Mouse (Mus musculus) CH12.LX (cell line): ENCODE data around the gene Plekhg3. TPM values are rescaled to one million over a fixed set of nuclear protein-coding genes. Genes with fewer than 3 reads are reported as not detected.

Source experiments
- DNase-seq: peaks from one replicate; pipeline ENCODE4 v3.0.0-alpha.2; 2013; ENCODE audit errors: extremely low read depth
- H3K27ac ChIP-seq: 2 replicates; pipeline ENCODE4 v1.5.1; 2012; ENCODE audit warnings: low read depth, mild to moderate bottlenecking, control low read depth, moderate library complexity; ENCODE audit not compliant: insufficient read depth
- H3K27me3 ChIP-seq: replicated peaks from 2 replicates; pipeline ENCODE3; 2012; ENCODE audit warnings: inconsistent platforms
- H3K36me3 ChIP-seq, 2 experiments: replicated peaks in 1 of 2; 2 replicates each; pipeline versions ENCODE3 to v1.6.1; 2012; ENCODE audit warnings: inconsistent platforms in 1 of 2, low read length in 1 of 2, mild to moderate bottlenecking in 1 of 2, mixed read lengths in 1 of 2, moderate library complexity in 1 of 2; ENCODE audit not compliant: control insufficient read depth in 1 of 2, insufficient read depth in 1 of 2
- H3K4me1 ChIP-seq, 2 experiments: 2 replicates each; pipeline ENCODE4 v1.6.1; 2012; ENCODE audit warnings: inconsistent platforms in 1 of 2, moderate library complexity in 1 of 2; ENCODE audit not compliant: insufficient read depth in 2 of 2, control insufficient read depth in 1 of 2
- H3K4me2 ChIP-seq: 2 replicates; pipeline ENCODE4 v1.6.1; 2012; ENCODE audit warnings: low read depth, mild to moderate bottlenecking, control low read depth; ENCODE audit not compliant: poor library complexity, insufficient read depth, severe bottlenecking
- H3K4me3 ChIP-seq, 3 experiments: fragments of 150-350 bp in 1 of 3; sonication (generic) in 1 of 3; replicated peaks in 1 of 3; 2 replicates each; pipeline versions ENCODE3 to v1.5.1; 2011 to 2012; ENCODE audit warnings: low read depth in 2 of 3, low read length in 2 of 3, mild to moderate bottlenecking in 2 of 3, moderate library complexity in 2 of 3, control low read depth in 1 of 3, improper control_type of control experiment in 1 of 3, inconsistent platforms in 1 of 3, mixed read lengths in 1 of 3; ENCODE audit not compliant: poor library complexity in 1 of 3
- H3K79me2 ChIP-seq: replicated peaks from 2 replicates; pipeline ENCODE4 v1.6.1; 2012; ENCODE audit warnings: mild to moderate bottlenecking, moderate library complexity; ENCODE audit not compliant: control insufficient read depth, poor library complexity, insufficient read depth, severe bottlenecking; ENCODE audit errors: extremely low read depth
- H3K9ac ChIP-seq: 2 replicates; pipeline ENCODE4 v1.6.1; 2012; ENCODE audit warnings: low read depth, mild to moderate bottlenecking, control low read depth, moderate library complexity; ENCODE audit not compliant: insufficient read depth
- H3K9me3 ChIP-seq: replicated peaks from 2 replicates; pipeline ENCODE3; 2012; ENCODE audit warnings: low read length, inconsistent platforms, mixed read lengths
- BHLHE40 ChIP-seq: IDR thresholded peaks from 2 replicates; pipeline ENCODE4 v1.6.1; 2011; ENCODE audit warnings: mild to moderate bottlenecking, low read depth, low read length, improper control_type of control experiment
- CHD1 ChIP-seq: IDR thresholded peaks from 2 replicates; pipeline ENCODE4 v1.6.1; 2012; ENCODE audit warnings: low read depth, low read length, improper control_type of control experiment, inconsistent platforms
- CTCF ChIP-seq, 2 experiments: IDR thresholded peaks in 1 of 2; conservative IDR thresholded peaks in 1 of 2; 2 replicates each; pipeline ENCODE4 v1.5.1; 2011 to 2012; ENCODE audit warnings: low read depth in 2 of 2, low read length in 2 of 2, improper control_type of control experiment in 1 of 2, inconsistent platforms in 1 of 2, mild to moderate bottlenecking in 1 of 2, moderate library complexity in 1 of 2
- EP300 ChIP-seq: IDR thresholded peaks from 2 replicates; pipeline ENCODE4 v1.6.1; 2011; ENCODE audit warnings: low read length, improper control_type of control experiment
- ETS1 ChIP-seq: conservative IDR thresholded peaks from 2 replicates; pipeline ENCODE4 v1.6.1; 2012; ENCODE audit warnings: low read depth, mild to moderate bottlenecking, inconsistent platforms, low read length, improper control_type of control experiment, moderate library complexity
- GABPA ChIP-seq: IDR thresholded peaks from 2 replicates; pipeline ENCODE4 v1.6.1; 2012; ENCODE audit warnings: low read depth, low read length, improper control_type of control experiment, inconsistent platforms; ENCODE audit not compliant: insufficient replicate concordance
- JUN ChIP-seq: IDR thresholded peaks from 2 replicates; pipeline ENCODE4 v1.6.1; 2011; ENCODE audit warnings: low read depth, mild to moderate bottlenecking, low read length, improper control_type of control experiment, moderate library complexity; ENCODE audit not compliant: insufficient read depth
- JUND ChIP-seq: conservative IDR thresholded peaks from 2 replicates; pipeline ENCODE4 v1.6.1; 2011; ENCODE audit warnings: low read depth, low read length, improper control_type of control experiment
- MAZ ChIP-seq: IDR thresholded peaks from 2 replicates; pipeline ENCODE4 v1.6.1; 2012; ENCODE audit warnings: low read depth, mild to moderate bottlenecking, inconsistent platforms, low read length, improper control_type of control experiment, moderate library complexity
- RAD21 ChIP-seq: IDR thresholded peaks from 2 replicates; pipeline ENCODE4 v1.6.1; 2011; ENCODE audit warnings: low read depth, mild to moderate bottlenecking, low read length, improper control_type of control experiment, moderate library complexity
- RCOR1 ChIP-seq: conservative IDR thresholded peaks from 2 replicates; pipeline ENCODE4 v1.6.1; 2012; ENCODE audit warnings: low read depth, mild to moderate bottlenecking, inconsistent platforms, low read length, improper control_type of control experiment
- SIN3A ChIP-seq: IDR thresholded peaks from 2 replicates; pipeline ENCODE4 v1.6.1; 2012; ENCODE audit warnings: low read length, improper control_type of control experiment, inconsistent platforms
- SMC3 ChIP-seq: IDR thresholded peaks from 2 replicates; pipeline ENCODE4 v1.6.1; 2011; ENCODE audit warnings: low read depth, low read length, improper control_type of control experiment
- TBP ChIP-seq: conservative IDR thresholded peaks from 2 replicates; pipeline ENCODE4 v1.6.1; 2011; ENCODE audit warnings: low read depth, low read length, improper control_type of control experiment
- UBTF ChIP-seq: IDR thresholded peaks from 2 replicates; pipeline ENCODE4 v1.6.1; 2012; ENCODE audit warnings: low read depth, mild to moderate bottlenecking, inconsistent platforms, low read length, improper control_type of control experiment, moderate library complexity
- USF1 ChIP-seq: IDR thresholded peaks from 2 replicates; pipeline ENCODE4 v1.6.1; 2014; ENCODE audit warnings: low read depth, mild to moderate bottlenecking, inconsistent platforms, low read length, improper control_type of control experiment
- ZC3H11A ChIP-seq: IDR thresholded peaks from 2 replicates; pipeline ENCODE4 v1.6.1; 2012; ENCODE audit warnings: low read depth, mild to moderate bottlenecking, inconsistent platforms, low read length, improper control_type of control experiment
- ZKSCAN1 ChIP-seq: IDR thresholded peaks from 2 replicates; pipeline ENCODE4 v1.6.1; 2012; ENCODE audit warnings: low read depth, inconsistent platforms, low read length, improper control_type of control experiment, borderline replicate concordance
- ZNF384 ChIP-seq: IDR thresholded peaks from 2 replicates; pipeline ENCODE4 v1.6.1; 2012; ENCODE audit warnings: low read depth, low read length, improper control_type of control experiment, inconsistent platforms
- dilution Hi-C: fragments of 300-500 bp; cut with MboI; formaldehyde crosslinking; loops from 2 replicates; pipeline ENCODE4 v1.14.3; 2020; ENCODE audit warnings: low sequenced_read_pairs; ENCODE audit not compliant: extremely low pct_unique_long_range_greater_than_20kb, extremely low pct_ligation_motif_present
- in situ Hi-C: fragments of 300-500 bp; cut with MboI; formaldehyde crosslinking; loops from 3 replicates; pipeline ENCODE4 v1.14.3; 2019; ENCODE audit warnings: low sequenced_read_pairs, low pct_ligation_motif_present, low pct_unique_long_range_greater_than_20kb, mixed read lengths
- polyA plus RNA-seq: library from polyadenylated mRNA; unstranded; fragments of >175 nt; gene quantifications from 2 replicates; pipeline ENCODE4 v1.2.1, GENCODE M21; 2012; ENCODE audit warnings: low read depth; ENCODE audit not compliant: insufficient read length
- total RNA-seq, 2 experiments: library from RNA; depleted of rRNA; stranded (reverse); fragments of 300-350 nt in 1 of 2; fragments of >200 nt in 1 of 2; gene quantifications; 2 replicates each; pipeline ENCODE4 v1.2.3; 2012 to 2014

Gene Plekhg3
- total and polyA plus RNA-seq, 3 experiments: 0.04 to 6.1 (median 0.27) TPM

DNA sequence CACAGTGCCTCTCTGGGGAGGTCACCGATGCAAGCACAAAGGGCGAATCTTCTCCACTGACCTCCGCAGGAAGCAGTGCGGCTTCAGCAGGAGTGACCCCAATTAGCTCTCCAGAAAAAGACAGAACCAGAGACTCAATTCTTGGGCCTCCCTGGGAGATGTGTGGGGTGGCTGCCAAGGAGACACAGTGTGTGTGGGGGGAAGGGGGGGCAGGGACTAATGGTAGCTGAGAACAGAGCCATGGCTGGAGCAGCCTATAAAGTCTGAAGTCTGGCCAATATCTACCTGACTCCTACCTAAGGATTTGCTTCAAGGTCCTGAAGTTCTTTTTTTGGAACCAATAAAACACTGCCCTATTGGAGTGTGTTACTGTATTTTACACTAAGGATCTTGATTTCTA is 73.9 kb downstream of the Plekhg3 start:
- H3K27ac ChIP-seq: no peak overlapping the region
- no peaks in the 10 kb centered on the region for H3K36me3 ChIP-seq
- in situ Hi-C loops (no loop called here), dilution Hi-C loops (no loop called here)
- no peaks in the 10 kb centered on the region for H3K79me2 ChIP-seq
- H3K4me2 ChIP-seq: no peak overlapping the region
- DNase-seq: no peak
- TF ChIP-seq ZKSCAN1 (no peak), SMC3 (no peak), BHLHE40 (no peak), ZC3H11A (no peak), RAD21 (no peak), ETS1 (no peak), SIN3A (no peak), GABPA (no peak), MAZ (no peak), JUN (no peak), ZNF384 (no peak), JUND (no peak), EP300 (no peak), UBTF (no peak)
- H3K9ac ChIP-seq: no peak overlapping the region
- H3K27me3 ChIP-seq: peaks cover 36% of the 10 kb centered on the region
- H3K4me3 ChIP-seq: no peak overlapping the region
- H3K9me3 ChIP-seq: no peaks in the 10 kb centered on the region
- H3K4me1 ChIP-seq: no peaks in the 10 kb centered on the region

DNA sequence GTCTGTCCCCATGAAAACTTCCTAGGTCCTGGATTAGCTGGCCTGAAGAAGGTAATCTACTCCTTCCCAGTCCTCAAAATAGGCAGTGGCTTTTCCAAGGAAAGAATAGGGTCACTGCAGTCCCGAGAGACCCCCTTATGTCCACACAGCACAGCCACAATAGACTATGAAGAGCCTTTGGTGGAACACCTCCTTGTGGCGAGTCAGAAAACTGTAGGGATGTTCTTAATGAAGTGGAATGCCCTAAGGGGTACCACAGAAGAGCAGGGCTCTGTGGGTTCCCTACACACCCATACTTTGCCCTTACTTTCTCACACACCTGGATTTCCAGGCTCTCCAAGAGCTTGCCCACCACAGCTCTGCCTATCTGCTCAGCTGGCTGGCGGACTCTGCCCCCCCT is 75.1 kb downstream of the Plekhg3 start:
- H3K9me3 ChIP-seq: no peaks in the 10 kb centered on the region
- H3K4me2 ChIP-seq: no peak overlapping the region
- in situ Hi-C loops (no loop called here), dilution Hi-C loops (no loop called here)
- no peak overlapping the region for H3K27ac ChIP-seq
- no peak for DNase-seq
- no peak overlapping the region for H3K4me3 ChIP-seq
- no peaks in the 10 kb centered on the region for H3K79me2 ChIP-seq
- H3K27me3 ChIP-seq: peaks cover 33% of the 10 kb centered on the region
- H3K4me1 ChIP-seq: no peaks in the 10 kb centered on the region
- TF ChIP-seq ZKSCAN1 (no peak), CHD1 (no peak), USF1 (no peak), ZNF384 (no peak), ZC3H11A (no peak), CTCF (conservative IDR thresholded peaks at IDR 0.05 in 1 of 2, IDR thresholded peaks at IDR 0.05 in 1 of 2; ENCODE audit: low read depth in 2 of 2, low read length in 2 of 2) (peak in 1 of 2 experiments; percentile 34; a peak in 1 of 4 replicates), RCOR1 (no peak), SMC3 (peak; percentile 18; the same call in 1 of the 2 replicates), TBP (no peak)
- no peak overlapping the region for H3K9ac ChIP-seq
- no peaks in the 10 kb centered on the region for H3K36me3 ChIP-seq
